Mouse (Mus musculus): Measurements from ENCODE around the gene Gadd45b. TPM values are rescaled to one million over a fixed set of nuclear protein-coding genes. Genes with fewer than 3 reads are reported as not detected.

Gadd45b gene
- total and polyA plus RNA-seq, 3 experiments, result 10.0 to 13.9 (median 10.9) TPM

- TF ChIP-seq CTCF (IDR thresholded peaks at IDR 0.05), result peak; percentile 57
- no peak for TF ChIP-seq POLR2A (IDR thresholded peaks at IDR 0.05; ENCODE audit: insufficient read depth, low read depth, low read length)
- TF ChIP-seq EP300 (IDR thresholded peaks at IDR 0.05; ENCODE audit: insufficient read depth, low read depth, low read length), result 0 out of 2 replicates have a peak, but pooled peaks have one; percentile 10
- no peak for DNase-seq
- no peaks in the 10 kb centered on the region for H3K27me3 ChIP-seq (ENCODE audit: control insufficient read depth, insufficient read depth, low read length)
- no peaks in the 10 kb centered on the region for H3K36me3 ChIP-seq (ENCODE audit: control insufficient read depth, insufficient read depth, low read length)
- peak overlapping the region; percentile 42; the same call in 1 of the 2 replicates for H3K27ac ChIP-seq
- no peak overlapping the region for H3K4me3 ChIP-seq
- intact Hi-C loops (cut with DNase I), result no loop called here
- 70% methylated on average over 14 of the region's 14 CpGs for WGBS
- H3K9ac ChIP-seq (ENCODE audit: low read depth, low read length), result no peak overlapping the region
- H3K4me1 ChIP-seq (ENCODE audit: control insufficient read depth, insufficient read depth, low read length), result peaks cover 12% of the 10 kb centered on the region
- no peaks in the 10 kb centered on the region for H3K79me2 ChIP-seq (replicated peaks; ENCODE audit: control insufficient read depth, insufficient read depth, low read length)
Observed at GRCm38 (mm10) chr10:80946684-80947437, 17.0 kb downstream of the Gadd45b start.

GRCm38 (mm10) chr10:80947802-80948201 is 17.9 kb downstream of the Gadd45b start:
- peak overlapping the region; percentile 42 for H3K27ac ChIP-seq
- no peak overlapping the region for H3K4me3 ChIP-seq
- no peaks in the 10 kb centered on the region for H3K27me3 ChIP-seq (ENCODE audit: control insufficient read depth, insufficient read depth, low read length)
- H3K36me3 ChIP-seq (ENCODE audit: control insufficient read depth, insufficient read depth, low read length), result no peaks in the 10 kb centered on the region
- H3K4me1 ChIP-seq (ENCODE audit: control insufficient read depth, insufficient read depth, low read length), result peaks cover 10% of the 10 kb centered on the region
- DNase-seq, result peak in 1 of 2 experiments; percentile 57
- 36% methylated on average over 2 of the region's 2 CpGs for WGBS
- intact Hi-C loops (cut with DNase I), result no loop called here
- H3K9ac ChIP-seq (ENCODE audit: low read depth, low read length), result no peak overlapping the region
- TF ChIP-seq POLR2A (IDR thresholded peaks at IDR 0.05; ENCODE audit: insufficient read depth, low read depth, low read length) (no peak), EP300 (IDR thresholded peaks at IDR 0.05; ENCODE audit: insufficient read depth, low read depth, low read length) (no peak), CTCF (IDR thresholded peaks at IDR 0.05) (no peak)
- H3K79me2 ChIP-seq (replicated peaks; ENCODE audit: control insufficient read depth, insufficient read depth, low read length), result no peaks in the 10 kb centered on the region

- no peak for TF ChIP-seq EP300 (IDR thresholded peaks at IDR 0.05; ENCODE audit: insufficient read depth, low read depth, low read length)
- Histone ChIP-seq H3K36me3 (ENCODE audit: control insufficient read depth, insufficient read depth, low read length) (no peaks in the 10 kb centered on the region), H3K79me2 (replicated peaks; ENCODE audit: control insufficient read depth, insufficient read depth, low read length) (no peaks in the 10 kb centered on the region), H3K4me3 (no peak overlapping the region), H3K4me1 (ENCODE audit: control insufficient read depth, insufficient read depth, low read length) (peaks cover 10% of the 10 kb centered on the region), H3K9ac (ENCODE audit: low read depth, low read length) (no peak overlapping the region), H3K27ac (peak overlapping the region; percentile 42), H3K27me3 (ENCODE audit: control insufficient read depth, insufficient read depth, low read length) (no peaks in the 10 kb centered on the region)
- 18% methylated on average over 6 of the region's 6 CpGs for WGBS
- intact Hi-C loops (cut with DNase I), result no loop called here
- peak in 1 of 2 experiments; percentile 40 for DNase-seq
Observed at GRCm38 (mm10) chr10:80948570-80948969, 18.7 kb downstream of the Gadd45b start.

- Histone ChIP-seq H3K4me3 (no peak overlapping the region), H3K9ac (ENCODE audit: low read depth, low read length) (no peak overlapping the region), H3K79me2 (replicated peaks; ENCODE audit: control insufficient read depth, insufficient read depth, low read length) (no peaks in the 10 kb centered on the region), H3K4me1 (ENCODE audit: control insufficient read depth, insufficient read depth, low read length) (peaks cover 10% of the 10 kb centered on the region), H3K27me3 (ENCODE audit: control insufficient read depth, insufficient read depth, low read length) (no peaks in the 10 kb centered on the region), H3K27ac (no peak overlapping the region; the same call in 1 of the 2 replicates), H3K36me3 (ENCODE audit: control insufficient read depth, insufficient read depth, low read length) (no peaks in the 10 kb centered on the region)
- no peak for DNase-seq
- TF ChIP-seq POLR2A (IDR thresholded peaks at IDR 0.05; ENCODE audit: insufficient read depth, low read depth, low read length) (no peak), EP300 (IDR thresholded peaks at IDR 0.05; ENCODE audit: insufficient read depth, low read depth, low read length) (no peak), CTCF (IDR thresholded peaks at IDR 0.05) (no peak)
- whole genome bisulfite sequencing, result 51% methylated on average over 3 of the region's 3 CpGs
- intact Hi-C loops (cut with DNase I), result no loop called here
Observed at GRCm38 (mm10) chr10:80949081-80949480, 19.2 kb downstream of the Gadd45b start.

DNA sequence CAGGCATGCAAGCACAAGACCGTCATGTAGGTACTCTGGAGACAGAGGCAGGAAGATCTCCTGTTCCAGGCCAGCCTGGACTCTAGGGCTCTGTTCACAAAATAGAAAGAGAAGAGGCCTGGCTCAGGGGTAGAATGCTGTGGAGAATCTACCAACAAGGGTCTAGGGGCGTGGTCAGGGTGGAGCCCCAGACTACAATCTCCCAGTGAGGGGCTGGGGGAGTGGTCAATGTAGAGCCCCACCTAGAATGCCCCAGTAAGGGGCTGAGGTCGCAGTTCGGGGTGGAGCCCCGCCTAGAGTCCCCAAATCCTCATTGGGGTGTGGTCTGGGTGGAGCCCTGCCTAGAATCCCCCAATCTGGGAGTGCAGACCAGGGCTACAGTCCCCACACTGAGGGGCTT is 20.4 kb downstream of the Gadd45b start:
- TF ChIP-seq CTCF (IDR thresholded peaks at IDR 0.05) (no peak), POLR2A (IDR thresholded peaks at IDR 0.05; ENCODE audit: insufficient read depth, low read depth, low read length) (no peak), EP300 (IDR thresholded peaks at IDR 0.05; ENCODE audit: insufficient read depth, low read depth, low read length) (no peak)
- Histone ChIP-seq H3K4me1 (ENCODE audit: control insufficient read depth, insufficient read depth, low read length) (peaks cover 14% of the 10 kb centered on the region), H3K36me3 (ENCODE audit: control insufficient read depth, insufficient read depth, low read length) (no peaks in the 10 kb centered on the region), H3K9ac (ENCODE audit: low read depth, low read length) (no peak overlapping the region), H3K4me3 (no peak overlapping the region), H3K27me3 (ENCODE audit: control insufficient read depth, insufficient read depth, low read length) (no peaks in the 10 kb centered on the region), H3K79me2 (replicated peaks; ENCODE audit: control insufficient read depth, insufficient read depth, low read length) (no peaks in the 10 kb centered on the region), H3K27ac (no peak overlapping the region)
- intact Hi-C loops (cut with DNase I), result no loop called here
- WGBS, result 60% methylated on average over 5 of the region's 5 CpGs
- DNase-seq, result no peak

GRCm38 (mm10) chr10:80951761-80952390 is 22.0 kb downstream of the Gadd45b start:
- intact Hi-C loops (cut with DNase I), result no loop called here
- TF ChIP-seq EP300 (IDR thresholded peaks at IDR 0.05; ENCODE audit: insufficient read depth, low read depth, low read length), result no peak
- no peak for TF ChIP-seq POLR2A (IDR thresholded peaks at IDR 0.05; ENCODE audit: insufficient read depth, low read depth, low read length)
- no peak for TF ChIP-seq CTCF (IDR thresholded peaks at IDR 0.05)
- WGBS, result 73% methylated on average over 10 of the region's 10 CpGs

More at GRCm38 (mm10) chr10:80951761-80952390, 22.0 kb downstream of the Gadd45b start:
- Histone ChIP-seq H3K79me2 (replicated peaks; ENCODE audit: control insufficient read depth, insufficient read depth, low read length) (no peaks in the 10 kb centered on the region), H3K4me1 (ENCODE audit: control insufficient read depth, insufficient read depth, low read length) (peaks cover 16% of the 10 kb centered on the region), H3K4me3 (no peak overlapping the region), H3K27ac (no peak overlapping the region), H3K36me3 (ENCODE audit: control insufficient read depth, insufficient read depth, low read length) (no peaks in the 10 kb centered on the region), H3K27me3 (ENCODE audit: control insufficient read depth, insufficient read depth, low read length) (no peaks in the 10 kb centered on the region), H3K9ac (ENCODE audit: low read depth, low read length) (no peak overlapping the region)
- DNase-seq, result no peak
